Mouse (Mus musculus): Measurements from ENCODE around the gene Kcnh8. TPM values are rescaled to one million over a fixed set of nuclear protein-coding genes. Genes with fewer than 3 reads are reported as not detected.

The Kcnh8 gene
- total RNA-seq, 2 experiments from 2014 or later, result 0.32 to 0.53 TPM

- DNase-seq, result no peak
Measured at GRCm38 (mm10) chr17:52829678-52830077, 227.2 kb downstream of the Kcnh8 start.

- DNase-seq, result peak in 1 of 2 experiments; percentile 7
Measured at GRCm38 (mm10) chr17:52873195-52873594, 270.7 kb downstream of the Kcnh8 start.

GRCm38 (mm10) chr17:52878964-52879363, 276.5 kb downstream of the Kcnh8 start:
- no peak for DNase-seq

- peak; percentile 16 to 27 for DNase-seq
Measured at GRCm38 (mm10) chr17:52880051-52880450, 277.5 kb downstream of the Kcnh8 start.

GRCm38 (mm10) chr17:52885210-52885609, 282.7 kb downstream of the Kcnh8 start:
- DNase-seq, result no peak

- DNase-seq, result peak; percentile 44 to 57
Measured at GRCm38 (mm10) chr17:52920519-52921106, 318.1 kb downstream of the Kcnh8 start.

GRCm38 (mm10) chr17:52943966-52944365, 341.5 kb downstream of the Kcnh8 start:
- DNase-seq, result no peak

- no peak for DNase-seq
Measured at GRCm38 (mm10) chr17:52972735-52973134, 370.2 kb downstream of the Kcnh8 start.

GRCm38 (mm10) chr17:52980958-52981357, 378.4 kb downstream of the Kcnh8 start:
- no peak for DNase-seq
